ENCODE assay signal across 8 mouse cellular contexts in the genomic region with DNA sequence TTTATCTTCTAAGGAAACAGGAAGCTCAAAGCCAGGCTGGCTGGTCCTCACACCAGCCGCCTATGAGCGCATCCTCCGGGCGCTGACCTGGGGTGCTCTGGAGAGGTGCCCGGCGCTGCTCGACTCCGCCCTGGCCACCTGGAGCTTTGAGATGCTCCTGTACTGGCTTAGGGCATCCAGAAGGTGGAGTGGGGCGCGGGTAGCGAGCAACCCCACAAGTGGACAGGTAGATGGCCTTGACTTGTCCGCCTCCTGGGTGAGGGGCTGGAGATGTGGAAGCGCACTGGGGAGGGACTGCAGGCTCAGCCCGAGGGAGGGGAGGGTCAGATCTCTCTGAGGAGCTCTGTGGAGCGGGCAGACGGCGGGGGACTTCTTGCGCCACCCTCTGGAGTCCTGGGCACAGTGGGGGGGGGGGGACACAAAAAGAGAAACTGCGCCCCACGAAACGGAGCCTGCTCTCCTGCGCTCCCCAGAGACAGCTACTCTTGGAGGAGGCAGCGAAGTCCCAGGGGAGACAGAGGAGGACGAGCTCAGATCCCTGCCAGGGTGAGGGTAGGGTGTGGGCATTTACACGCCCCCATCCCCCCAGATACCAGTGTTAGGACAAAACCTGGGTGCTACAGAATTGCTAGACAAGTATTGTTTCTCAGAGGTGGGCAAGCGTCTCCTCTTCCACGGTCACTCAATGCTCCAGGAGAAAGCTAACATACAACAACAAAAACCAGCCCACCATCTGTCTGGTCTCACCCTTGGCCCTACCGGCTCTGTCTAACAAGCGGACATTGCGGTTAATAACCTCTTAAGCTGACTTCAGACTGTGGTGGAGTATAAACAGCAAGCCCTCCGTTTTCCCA. TPM values are rescaled to one million over a fixed set of nuclear protein-coding genes. Genes with fewer than 3 reads are reported as not detected.
DNase-seq lines count a peak whose midpoint lies in the region; ATAC-seq and TF ChIP-seq lines count a peak whose summit lies in the region.

No protein-coding gene starts in this region.

- DNase-seq in heart, adult 2 months = peak; percentile 30 to 46
- DNase-seq in heart, postnatal 4 days = no peak
- DNase-seq in lung, postnatal 0 days (ENCODE audit: low spot score) = no peak
- peak; percentile 55 for DNase-seq in right cerebral cortex, postnatal 14 days
- DNase-seq in urinary bladder, postnatal 36 days (ENCODE audit: low spot score in 2 of 2) = no peak

- H3K9ac ChIP-seq in heart, adult 2 months (ENCODE audit: low read depth, low read length) = peak overlapping the region; percentile 69
- peak overlapping the region; percentile 82 for H3K9ac ChIP-seq in hindbrain, embryonic 15.5 days
- H3K9ac ChIP-seq in lung, postnatal 0 days (replicated peaks; ENCODE audit: low read depth) = peak overlapping the region; percentile 41; the same call in 1 of the 2 replicates

- peaks cover 5% of the 10 kb centered on the region; the same call in 1 of the 2 replicates for H3K9me3 ChIP-seq in hindbrain, embryonic 15.5 days
- peaks cover 4% of the 10 kb centered on the region; the same call in 1 of the 2 replicates for H3K9me3 ChIP-seq in lung, postnatal 0 days (ENCODE audit: low read length)

- peak; percentile 10; the same call in 1 of the 2 replicates for TF ChIP-seq CTCF in heart, adult 2 months (IDR thresholded peaks at IDR 0.05)
- TF ChIP-seq CTCF in C2C12 (IDR thresholded peaks at IDR 0.05; ENCODE audit: control insufficient read depth, insufficient read depth, insufficient read length) = no peak
- TF ChIP-seq CTCF in lung, postnatal 0 days (IDR thresholded peaks at IDR 0.05) = peak; percentile 25

- intact Hi-C loops in heart, adult 2 months (cut with DNase I) = loop anchor here (1.0 to 5.0 kb wide), 2 partner anchors 34 to 60 kb away; no protein-coding TSS in a partner anchor

- no peaks in the 10 kb centered on the region for H3K27me3 ChIP-seq in heart, adult 2 months (ENCODE audit: control insufficient read depth, insufficient read depth, low read length)
- H3K27me3 ChIP-seq in C2C12 (ENCODE audit: control insufficient read depth, insufficient read depth, insufficient read length) = peaks cover 16% of the 10 kb centered on the region
- H3K27me3 ChIP-seq in hindbrain, embryonic 15.5 days = no peaks in the 10 kb centered on the region
- H3K27me3 ChIP-seq in lung, postnatal 0 days (replicated peaks; ENCODE audit: insufficient read depth, low read length) = peaks cover 12% of the 10 kb centered on the region; the same call in 1 of the 2 replicates

- H3K4me2 ChIP-seq in hindbrain, embryonic 15.5 days = peak overlapping the region; percentile 95
- H3K4me2 ChIP-seq in lung, postnatal 0 days (replicated peaks; ENCODE audit: low read depth, low read length) = peak overlapping the region; percentile 71

- H3K36me3 ChIP-seq in heart, adult 2 months (ENCODE audit: control insufficient read depth, insufficient read depth, low read length) = peaks cover 2% of the 10 kb centered on the region; the same call in 1 of the 2 replicates
- no peaks in the 10 kb centered on the region for H3K36me3 ChIP-seq in C2C12 (ENCODE audit: control insufficient read depth, insufficient read depth)
- no peaks in the 10 kb centered on the region for H3K36me3 ChIP-seq in hindbrain, embryonic 15.5 days
- no peaks in the 10 kb centered on the region for H3K36me3 ChIP-seq in lung, postnatal 0 days (ENCODE audit: insufficient read depth, low read length)

- H3ac ChIP-seq in C2C12 (ENCODE audit: control insufficient read depth, insufficient read length, low read depth) = no peak overlapping the region

- 0 out of 2 replicates have a peak, but pooled peaks have one; percentile 3 for ATAC-seq in common myeloid progenitor, adult 5-6 weeks (replicated peaks; ENCODE audit: low read depth, poor library complexity, severe bottlenecking)
- peak; percentile 67 for ATAC-seq in hindbrain, embryonic 15.5 days (ENCODE audit: low FRiP score, low read depth)
- peak; percentile 27 for ATAC-seq in lung, postnatal 0 days

- H3K79me3 ChIP-seq in C2C12 (ENCODE audit: low read depth) = no peaks in the 10 kb centered on the region

- WGBS in heart, adult 2 months = 2% methylated on average over 30 of the region's 31 CpGs
- 1% methylated on average over 30 of the region's 31 CpGs for WGBS in hindbrain, embryonic 15.5 days
- WGBS in lung, postnatal 0 days = 2% methylated on average over 26 of the region's 31 CpGs

- peak overlapping the region; percentile 70 for H3K4me3 ChIP-seq in heart, adult 2 months
- H3K4me3 ChIP-seq in C2C12 (ENCODE audit: insufficient read depth, poor library complexity, severe bottlenecking) = peak overlapping the region; percentile 18
- H3K4me3 ChIP-seq in hindbrain, embryonic 15.5 days = peak overlapping the region; percentile 90
- H3K4me3 ChIP-seq in lung, postnatal 0 days (ENCODE audit: low read depth, low read length) = peak overlapping the region; percentile 52

- no peaks in the 10 kb centered on the region for H3K79me2 ChIP-seq in heart, adult 2 months (replicated peaks; ENCODE audit: control insufficient read depth, insufficient read depth, low read length)
- no peaks in the 10 kb centered on the region for H3K79me2 ChIP-seq in C2C12 (ENCODE audit: control insufficient read depth, insufficient read depth)

- peak overlapping the region; percentile 65 for H3K27ac ChIP-seq in heart, adult 2 months
- peak overlapping the region; percentile 84 for H3K27ac ChIP-seq in hindbrain, embryonic 15.5 days (replicated peaks)
- H3K27ac ChIP-seq in lung, postnatal 0 days (ENCODE audit: low read length) = peak overlapping the region; percentile 59

- TF ChIP-seq POLR2A in heart, adult 2 months (IDR thresholded peaks at IDR 0.05; ENCODE audit: insufficient read depth, low read depth, low read length) = no peak

- TF ChIP-seq EP300 in heart, adult 2 months (IDR thresholded peaks at IDR 0.05; ENCODE audit: insufficient read depth, low read depth, low read length) = no peak
- no peak for TF ChIP-seq EP300 in lung, postnatal 0 days (IDR thresholded peaks at IDR 0.05)

- peaks cover 19% of the 10 kb centered on the region for H3K4me1 ChIP-seq in heart, adult 2 months (ENCODE audit: control insufficient read depth, insufficient read depth, low read length)
- H3K4me1 ChIP-seq in hindbrain, embryonic 15.5 days (replicated peaks) = peaks cover 44% of the 10 kb centered on the region
- H3K4me1 ChIP-seq in lung, postnatal 0 days (ENCODE audit: insufficient read depth, low read depth, low read length) = peaks cover 6% of the 10 kb centered on the region; the same call in 1 of the 2 replicates

TF ChIP-seq in C2C12, 6 proteins besides CTCF, POLR2A, EP300 and RAD21:
- TF ChIP-seq USF1 (IDR thresholded peaks at IDR 0.05; ENCODE audit: low read depth) (no peak), MYOG (IDR thresholded peaks at IDR 0.05; ENCODE audit: control insufficient read depth, extremely low read depth, insufficient read length) (no peak), CEBPB (IDR thresholded peaks at IDR 0.05; ENCODE audit: low read depth) (no peak), MYOD1 (IDR thresholded peaks at IDR 0.05; ENCODE audit: control insufficient read depth, insufficient read length, low read depth) (no peak), FOSL1 (IDR thresholded peaks at IDR 0.05; ENCODE audit: insufficient read depth, low read length, poor library complexity, severe bottlenecking) (no peak), MAX (IDR thresholded peaks at IDR 0.05) (no peak)

RNA-seq across cellular contexts. Expression of gene Abcg1, which starts 0.6 kb away (rescaled TPM):
- 1 to 10 TPM; 7.0 to 7.2 TPM for total RNA-seq in heart, adult 2 months (2021)
- polyA plus RNA-seq in heart, adult 2 months (2012; rRNA removed) = 2.9 and 3.0 TPM in 2 replicates
- 1 to 10 TPM; 5.3 to 7.8 TPM for total RNA-seq in heart, postnatal 4 days (2021)
- 0.46 TPM for polyA plus RNA-seq in C2C12 (2012; fragmentation: generic; extraction: Trizol)
- 19.5 and 22.7 TPM in 2 replicates for total RNA-seq in common myeloid progenitor, adult 5-6 weeks (2017)
- polyA plus RNA-seq in hindbrain, embryonic 15.5 days (2015; fragmentation: Nextera tagmentation; extraction: Ambion mirVana) = 19.9 TPM in 2 replicates
- 26.9 and 35.3 TPM in 2 replicates for polyA plus RNA-seq in lung, postnatal 0 days (2015; fragmentation: Nextera tagmentation; extraction: Ambion mirVana)

Comparison
In these comparisons a context has a peak if more than half of its experiments do, and no peak if none do; other contexts are left out.
1. DNase-seq: peak in heart, adult 2 months (2 of 2) and right cerebral cortex, postnatal 14 days (single experiment); none in heart, postnatal 4 days (single experiment), lung, postnatal 0 days (single experiment) and urinary bladder, postnatal 36 days (0 of 2).
2. H3K4me3 ChIP-seq: peak in every context shown above with its lines; median percentile 90 in hindbrain, embryonic 15.5 days; 70 in heart, adult 2 months; 52 in lung, postnatal 0 days; 18 in C2C12.
3. ATAC-seq: peak in every context shown above with its lines; median percentile 67 in hindbrain, embryonic 15.5 days; 27 in lung, postnatal 0 days; 3 in common myeloid progenitor, adult 5-6 weeks.
4. Peak in every context shown above with its lines, with median percentiles within 50 percentile points of each other: H3K27ac ChIP-seq and H3K9ac ChIP-seq.